Mouse (Mus musculus): ENCODE data around the gene Hist1h3b. TPM values are rescaled to one million over a fixed set of nuclear protein-coding genes. Genes with fewer than 3 reads are reported as not detected.
A peak's percentile ranks its signal among the peaks of the same experiment; 100 is the strongest.
"Not testable (repeated sequence)": the region's sequence is repeated elsewhere in the genome, so short reads cannot be mapped to it uniquely, and the experiment has no call there.

Gene Hist1h3b
- polyA plus RNA-seq, 1 experiment from 2014 or later, result 1.8 TPM

DNA sequence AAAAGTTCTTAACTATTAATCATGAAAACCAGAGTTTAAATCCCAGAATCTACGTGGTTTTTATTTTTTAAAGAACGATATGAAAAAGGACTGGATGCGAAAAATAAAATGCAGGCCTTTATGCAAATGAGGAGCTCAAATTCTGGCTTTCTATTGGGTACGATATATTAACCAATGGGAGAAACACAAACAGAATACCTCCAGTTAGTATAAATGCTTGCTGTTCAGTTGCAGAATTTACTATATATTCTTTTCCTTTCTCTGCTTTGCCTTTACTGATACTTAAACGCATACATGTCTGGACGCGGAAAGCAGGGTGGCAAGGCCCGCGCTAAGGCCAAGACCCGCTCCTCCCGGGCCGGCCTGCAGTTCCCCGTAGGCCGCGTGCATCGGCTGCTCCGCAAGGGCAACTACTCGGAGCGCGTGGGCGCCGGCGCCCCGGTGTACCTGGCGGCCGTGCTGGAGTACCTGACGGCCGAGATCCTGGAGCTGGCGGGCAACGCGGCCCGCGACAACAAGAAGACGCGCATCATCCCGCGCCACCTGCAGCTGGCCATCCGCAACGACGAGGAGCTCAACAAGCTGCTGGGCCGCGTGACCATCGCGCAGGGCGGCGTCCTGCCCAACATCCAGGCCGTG is 1.1 kb upstream of the Hist1h3b start, which contains the start of gene Hist1h2ab:
Gene Hist1h2ab (plus strand): TSS at position 288 of the 639 bp plus-strand sequence.
- Histone ChIP-seq H3K4me1 (replicated peaks; ENCODE audit: control insufficient read depth, insufficient read depth, low read length) (peaks cover 11% of the 10 kb centered on the region), H3K27ac (peak within 1 kb of the TSS; percentile 93), H3K9ac (peak within 1 kb of the TSS; percentile 60), H3K4me2 (replicated peaks) (peak within 1 kb of the TSS; percentile 70), H3K4me3 (replicated peaks; ENCODE audit: low read length) (peak within 1 kb of the TSS; percentile 40)
- ATAC-seq (ENCODE audit: low FRiP score) (peak; percentile 66), DNase-seq (ENCODE audit: low spot score) (peak; percentile 78)
- H3K36me3 ChIP-seq (replicated peaks; ENCODE audit: control insufficient read depth, insufficient read depth); H3K9me3 ChIP-seq (ENCODE audit: control insufficient read depth, low read length); H3K27me3 ChIP-seq (ENCODE audit: control insufficient read depth, insufficient read depth, low read length): not testable (repeated sequence)
- WGBS, result 1% methylated on average over 25 of the region's 47 CpGs

DNA sequence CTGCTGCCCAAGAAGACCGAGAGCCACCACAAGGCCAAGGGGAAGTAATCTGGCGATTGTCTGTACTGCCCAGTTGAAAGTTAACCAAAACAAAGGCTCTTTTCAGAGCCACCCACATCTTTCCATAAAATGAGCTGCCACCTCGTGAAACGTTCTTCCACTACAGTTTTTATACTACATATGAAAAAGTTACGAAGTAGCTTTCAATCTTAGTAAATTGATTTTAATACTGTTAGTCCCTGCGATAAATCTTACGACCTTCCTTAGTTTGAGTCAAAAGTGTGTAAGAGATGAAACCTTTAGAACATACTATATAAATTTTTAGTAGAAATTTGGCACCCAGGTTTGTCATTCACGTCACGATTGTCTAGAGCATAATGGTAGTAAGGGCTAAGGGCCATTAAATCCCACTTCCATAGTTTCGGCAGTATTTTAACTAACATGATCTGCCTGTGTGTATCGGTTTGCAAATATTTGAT is 550 bp upstream of the Hist1h3b start:
- peak overlapping the region; percentile 40 for H3K4me3 ChIP-seq (replicated peaks; ENCODE audit: low read length)
- no peak for ATAC-seq (ENCODE audit: low FRiP score)

DNA sequence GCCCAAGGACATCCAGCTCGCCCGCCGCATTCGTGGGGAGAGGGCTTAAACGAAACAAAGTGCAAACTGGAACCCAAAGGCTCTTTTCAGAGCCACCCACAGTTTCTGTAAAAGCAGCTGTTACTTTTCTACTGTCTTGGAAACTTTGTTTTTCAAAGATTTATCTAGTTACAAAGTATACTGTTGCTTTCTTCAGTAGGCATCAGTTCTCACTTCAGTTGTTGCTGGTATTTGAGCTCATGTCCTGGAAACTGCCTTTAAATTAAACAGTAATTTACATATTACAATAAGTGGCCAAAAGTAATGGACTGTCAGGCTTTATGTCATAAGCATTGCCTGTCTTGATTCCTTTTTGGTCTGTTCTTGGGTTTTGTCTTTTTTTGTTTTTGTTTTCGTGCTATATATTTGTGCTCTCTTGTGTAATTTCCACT is 690 bp downstream of the Hist1h3b start:
- H3K4me3 ChIP-seq (replicated peaks; ENCODE audit: low read length), result peak overlapping the region; percentile 22; the same call in 1 of the 2 replicates
- no peak for DNase-seq (ENCODE audit: low spot score)
- H3K27ac ChIP-seq, result no peak overlapping the region
- H3K9me3 ChIP-seq (ENCODE audit: control insufficient read depth, low read length), result no peaks in the 10 kb centered on the region
- no peak overlapping the region for H3K9ac ChIP-seq
- no peak for ATAC-seq (ENCODE audit: low FRiP score)
- H3K4me1 ChIP-seq (replicated peaks; ENCODE audit: control insufficient read depth, insufficient read depth, low read length), result peaks cover 9% of the 10 kb centered on the region
- no peaks in the 10 kb centered on the region for H3K36me3 ChIP-seq (replicated peaks; ENCODE audit: control insufficient read depth, insufficient read depth)
- 3% methylated on average over 6 of the region's 6 CpGs for WGBS
- peak overlapping the region; percentile 35 for H3K4me2 ChIP-seq (replicated peaks)
- no peaks in the 10 kb centered on the region for H3K27me3 ChIP-seq (ENCODE audit: control insufficient read depth, insufficient read depth, low read length)

More for the DNA sequence above, 550 bp upstream of the Hist1h3b start:
- peak overlapping the region; percentile 60 for H3K9ac ChIP-seq
- peak overlapping the region; percentile 93 for H3K27ac ChIP-seq
- no peaks in the 10 kb centered on the region for H3K27me3 ChIP-seq (ENCODE audit: control insufficient read depth, insufficient read depth, low read length)
- H3K36me3 ChIP-seq (replicated peaks; ENCODE audit: control insufficient read depth, insufficient read depth), result no peaks in the 10 kb centered on the region
- peaks cover 11% of the 10 kb centered on the region for H3K4me1 ChIP-seq (replicated peaks; ENCODE audit: control insufficient read depth, insufficient read depth, low read length)
- peak overlapping the region; percentile 70 for H3K4me2 ChIP-seq (replicated peaks)
- under 1% methylated on average over 11 of the region's 11 CpGs for WGBS
- no peak for DNase-seq (ENCODE audit: low spot score)
- no peaks in the 10 kb centered on the region for H3K9me3 ChIP-seq (ENCODE audit: control insufficient read depth, low read length)

DNA sequence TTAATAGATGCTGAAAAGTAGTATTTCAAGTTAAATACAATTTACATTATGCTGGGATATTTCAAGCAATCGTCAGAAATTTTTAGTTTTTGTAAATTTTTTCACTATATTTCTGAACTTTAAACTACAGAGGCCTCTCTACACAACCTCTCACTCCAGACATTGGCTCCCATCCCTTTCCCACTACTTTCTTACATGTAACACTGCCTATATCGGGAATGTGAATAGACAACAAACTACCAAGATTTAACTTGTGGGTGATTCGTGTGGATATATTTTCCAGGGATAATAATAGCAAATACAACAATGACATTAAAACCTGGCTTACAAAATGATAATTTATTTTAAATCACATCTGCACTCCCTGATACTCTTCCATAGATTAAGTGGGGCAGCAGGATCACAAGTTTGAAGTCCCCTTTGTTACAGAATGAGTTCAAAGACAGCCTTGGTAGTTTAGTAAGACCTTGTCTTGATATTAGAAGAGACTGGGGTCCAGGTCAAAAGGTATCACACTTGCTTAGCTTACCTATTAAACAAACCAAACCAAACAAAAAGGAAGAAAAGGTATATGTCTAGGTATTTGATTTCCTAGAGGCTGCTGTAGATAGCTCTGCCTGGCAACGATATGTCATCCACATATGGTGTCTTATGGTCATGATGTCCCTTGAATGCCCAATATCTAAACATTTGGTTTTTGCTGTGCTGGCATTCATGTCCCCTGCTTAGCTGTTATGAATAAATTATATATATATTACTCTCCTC is 1.4 kb downstream of the Hist1h3b start:
- ATAC-seq (ENCODE audit: low FRiP score), result no peak
- Histone ChIP-seq H3K9ac (no peak overlapping the region), H3K36me3 (replicated peaks; ENCODE audit: control insufficient read depth, insufficient read depth) (no peaks in the 10 kb centered on the region), H3K4me1 (replicated peaks; ENCODE audit: control insufficient read depth, insufficient read depth, low read length) (peaks cover 9% of the 10 kb centered on the region), H3K4me3 (replicated peaks; ENCODE audit: low read length) (no peak overlapping the region), H3K9me3 (ENCODE audit: control insufficient read depth, low read length) (no peaks in the 10 kb centered on the region), H3K27ac (no peak overlapping the region), H3K27me3 (ENCODE audit: control insufficient read depth, insufficient read depth, low read length) (no peaks in the 10 kb centered on the region), H3K4me2 (replicated peaks) (no peak overlapping the region)
- DNase-seq (ENCODE audit: low spot score), result no peak
- 60% methylated on average over 4 of the region's 4 CpGs for WGBS

DNA sequence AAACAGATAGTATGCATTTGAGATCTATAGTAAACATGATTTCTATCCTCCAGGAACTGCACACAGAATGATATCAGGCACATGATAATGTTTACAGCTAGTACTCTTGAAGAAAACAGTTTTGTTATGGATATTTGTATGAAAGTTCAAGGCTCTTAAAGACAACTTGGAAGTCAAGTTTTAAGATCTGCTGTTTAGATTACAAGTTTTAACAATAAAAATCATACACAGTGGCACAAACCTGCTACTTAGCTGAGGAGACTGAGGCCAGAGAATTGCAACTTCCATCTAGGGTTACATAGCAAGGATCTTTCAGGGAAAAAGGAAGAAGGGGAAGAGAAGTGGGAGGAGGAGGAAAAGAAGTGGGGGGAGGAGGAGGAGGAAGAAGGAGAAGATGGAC is 2.9 kb downstream of the Hist1h3b start:
- no peak overlapping the region for H3K27ac ChIP-seq
- ATAC-seq (ENCODE audit: low FRiP score) (no peak), DNase-seq (ENCODE audit: low spot score) (no peak)
- no peaks in the 10 kb centered on the region for H3K36me3 ChIP-seq (replicated peaks; ENCODE audit: control insufficient read depth, insufficient read depth)
- H3K4me3 ChIP-seq (replicated peaks; ENCODE audit: low read length), result no peak overlapping the region
- H3K27me3 ChIP-seq (ENCODE audit: control insufficient read depth, insufficient read depth, low read length), result no peaks in the 10 kb centered on the region
- no peak overlapping the region for H3K4me2 ChIP-seq (replicated peaks)
- no peak overlapping the region for H3K9ac ChIP-seq
- no peaks in the 10 kb centered on the region for H3K9me3 ChIP-seq (ENCODE audit: control insufficient read depth, low read length)
- peaks cover 12% of the 10 kb centered on the region for H3K4me1 ChIP-seq (replicated peaks; ENCODE audit: control insufficient read depth, insufficient read depth, low read length)

DNA sequence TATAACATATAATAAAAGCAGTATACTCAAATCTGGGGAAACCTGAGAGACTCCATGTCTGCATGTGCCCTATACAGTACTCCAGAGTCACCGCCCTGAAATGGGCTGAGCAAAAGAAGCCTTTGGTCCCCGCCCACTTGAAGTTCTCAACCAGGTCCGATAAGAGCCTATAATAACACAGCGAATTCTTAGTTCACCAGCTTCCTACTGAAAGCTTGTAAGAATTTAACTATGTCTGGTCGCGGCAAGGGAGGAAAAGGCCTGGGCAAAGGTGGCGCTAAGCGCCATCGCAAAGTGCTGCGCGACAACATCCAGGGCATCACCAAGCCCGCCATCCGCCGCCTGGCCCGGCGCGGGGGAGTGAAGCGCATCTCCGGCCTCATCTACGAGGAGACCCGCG is 4.7 kb downstream of the Hist1h3b start, which contains the start of gene Hist1h4b:
Gene Hist1h4b (plus strand): TSS at position 224 of the 400 bp plus-strand sequence.
- WGBS, result under 1% methylated on average over 15 of the region's 22 CpGs
- H3K9ac ChIP-seq, result peak within 1 kb of the TSS; percentile 62

DNA sequence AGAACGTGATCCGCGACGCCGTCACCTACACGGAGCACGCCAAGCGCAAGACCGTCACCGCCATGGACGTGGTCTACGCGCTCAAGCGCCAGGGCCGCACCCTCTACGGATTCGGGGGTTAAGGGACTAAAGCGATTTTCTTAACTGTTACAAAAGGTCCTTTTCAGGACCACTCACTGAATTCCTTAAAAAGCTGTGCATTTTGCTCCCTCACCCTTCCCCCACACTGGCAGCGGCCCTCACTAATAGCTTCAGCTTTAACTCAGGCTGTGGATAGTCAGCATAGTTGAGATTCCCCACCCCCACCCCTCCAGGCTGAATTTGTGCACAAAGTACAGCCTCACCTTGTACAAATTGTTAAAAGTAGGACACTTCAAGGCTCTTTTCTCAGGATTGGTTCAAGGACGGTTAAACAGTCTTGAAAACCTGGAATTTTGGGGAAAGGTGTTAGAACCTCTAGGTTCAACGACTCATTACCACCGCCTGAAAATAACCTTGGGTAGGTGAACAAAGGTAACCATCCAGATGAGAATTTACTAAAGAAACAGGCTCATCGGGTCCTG is 5.2 kb downstream of the Hist1h3b start:
- H3K4me3 ChIP-seq (replicated peaks; ENCODE audit: low read length), result peak overlapping the region; percentile 33
- peak overlapping the region; percentile 71 for H3K4me2 ChIP-seq (replicated peaks)
- no peaks in the 10 kb centered on the region for H3K27me3 ChIP-seq (ENCODE audit: control insufficient read depth, insufficient read depth, low read length)
- peak overlapping the region; percentile 62 for H3K9ac ChIP-seq
- no peaks in the 10 kb centered on the region for H3K9me3 ChIP-seq (ENCODE audit: control insufficient read depth, low read length)
- peak overlapping the region; percentile 76 for H3K27ac ChIP-seq
- ATAC-seq (ENCODE audit: low FRiP score) (no peak; the same call in 1 of the 2 replicates), DNase-seq (ENCODE audit: low spot score) (peak; percentile 35)
- WGBS, result 2% methylated on average over 15 of the region's 23 CpGs
- no peaks in the 10 kb centered on the region for H3K36me3 ChIP-seq (replicated peaks; ENCODE audit: control insufficient read depth, insufficient read depth)
- H3K4me1 ChIP-seq (replicated peaks; ENCODE audit: control insufficient read depth, insufficient read depth, low read length), result peaks cover 17% of the 10 kb centered on the region

More for the DNA sequence above, 4.7 kb downstream of the Hist1h3b start, which contains the start of gene Hist1h4b:
- H3K36me3 ChIP-seq (replicated peaks; ENCODE audit: control insufficient read depth, insufficient read depth), result no peaks in the 10 kb centered on the region
- H3K9me3 ChIP-seq (ENCODE audit: control insufficient read depth, low read length), result no peaks in the 10 kb centered on the region
- no peaks in the 10 kb centered on the region for H3K27me3 ChIP-seq (ENCODE audit: control insufficient read depth, insufficient read depth, low read length)
- peak; percentile 97 for DNase-seq (ENCODE audit: low spot score)
- peaks cover 17% of the 10 kb centered on the region for H3K4me1 ChIP-seq (replicated peaks; ENCODE audit: control insufficient read depth, insufficient read depth, low read length)
- peak within 1 kb of the TSS; percentile 33 for H3K4me3 ChIP-seq (replicated peaks; ENCODE audit: low read length)
- ATAC-seq (ENCODE audit: low FRiP score), result peak; percentile 79
- H3K4me2 ChIP-seq (replicated peaks), result peak within 1 kb of the TSS; percentile 71
- peak within 1 kb of the TSS; percentile 76 for H3K27ac ChIP-seq

DNA sequence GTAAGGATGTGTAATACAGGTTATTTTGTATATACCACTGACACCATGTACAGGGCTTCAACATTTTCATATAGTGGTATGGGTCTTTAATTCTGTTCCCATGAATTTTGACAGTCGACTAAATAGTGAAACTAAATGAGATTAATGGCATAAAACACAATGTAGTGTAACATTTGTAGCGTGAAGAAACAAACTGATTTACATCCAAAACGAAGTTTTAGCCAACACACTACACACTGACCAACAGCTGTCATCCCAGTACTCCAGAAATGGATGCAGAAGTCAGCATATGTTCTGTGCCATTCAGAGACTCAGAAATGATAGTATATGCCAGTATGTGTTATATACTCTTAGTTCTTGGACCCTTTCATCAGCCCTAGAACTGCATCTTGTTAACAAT is 5.9 kb downstream of the Hist1h3b start:
- Histone ChIP-seq H3K36me3 (replicated peaks; ENCODE audit: control insufficient read depth, insufficient read depth) (no peaks in the 10 kb centered on the region), H3K9ac (no peak overlapping the region), H3K4me3 (replicated peaks; ENCODE audit: low read length) (no peak overlapping the region), H3K4me1 (replicated peaks; ENCODE audit: control insufficient read depth, insufficient read depth, low read length) (peaks cover 18% of the 10 kb centered on the region), H3K27ac (no peak overlapping the region), H3K9me3 (ENCODE audit: control insufficient read depth, low read length) (no peaks in the 10 kb centered on the region), H3K27me3 (ENCODE audit: control insufficient read depth, insufficient read depth, low read length) (no peaks in the 10 kb centered on the region), H3K4me2 (replicated peaks) (no peak overlapping the region)
- no peak for ATAC-seq (ENCODE audit: low FRiP score)
- WGBS, result 48% methylated on average over 3 of the region's 3 CpGs
- no peak for DNase-seq (ENCODE audit: low spot score)

DNA sequence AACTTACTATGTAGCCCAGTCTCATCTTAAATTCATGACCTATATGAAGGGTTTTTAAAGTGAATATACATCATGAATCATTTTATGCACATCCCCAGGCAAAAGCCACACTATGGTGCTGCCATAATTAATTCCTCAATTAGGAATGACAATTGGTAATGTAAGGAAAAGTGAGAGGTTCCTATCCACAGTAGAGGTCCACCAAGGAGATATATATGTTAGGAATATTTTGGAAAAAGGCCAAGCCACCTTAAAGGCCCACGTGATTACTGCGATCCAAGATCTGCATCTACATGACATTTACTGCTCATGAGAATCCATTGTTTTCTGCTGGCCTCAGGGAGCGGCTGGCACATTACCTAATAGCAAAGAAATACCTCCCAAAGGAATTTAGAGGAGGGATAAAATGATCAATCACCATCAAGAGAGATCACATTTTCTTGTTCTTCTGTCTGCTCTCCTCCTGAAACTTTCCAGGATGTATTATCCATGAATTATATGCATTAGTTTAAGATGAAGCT is 7.2 kb downstream of the Hist1h3b start:
- Histone ChIP-seq H3K4me3 (replicated peaks; ENCODE audit: low read length) (no peak overlapping the region), H3K27ac (no peak overlapping the region), H3K4me2 (replicated peaks) (no peak overlapping the region), H3K4me1 (replicated peaks; ENCODE audit: control insufficient read depth, insufficient read depth, low read length) (peaks cover 29% of the 10 kb centered on the region), H3K9me3 (ENCODE audit: control insufficient read depth, low read length) (no peaks in the 10 kb centered on the region), H3K9ac (no peak overlapping the region), H3K36me3 (replicated peaks; ENCODE audit: control insufficient read depth, insufficient read depth) (no peaks in the 10 kb centered on the region), H3K27me3 (ENCODE audit: control insufficient read depth, insufficient read depth, low read length) (no peaks in the 10 kb centered on the region)
- DNase-seq (ENCODE audit: low spot score), result no peak
- 64% methylated on average over 3 of the region's 3 CpGs for WGBS
- no peak for ATAC-seq (ENCODE audit: low FRiP score)

Data from hindbrain, embryonic 14.5 days (tissue).